Mouse (Mus musculus) CH12.LX (cell line): ENCODE measurements around the gene Tctex1d1.

Experiments
- CTCF ChIP-seq, 2 experiments: IDR thresholded peaks in 1 of 2; conservative IDR thresholded peaks in 1 of 2; 2 replicates each; pipeline ENCODE4 v1.5.1; 2011 to 2012; ENCODE audit warnings: low read depth in 2 of 2, low read length in 2 of 2, improper control_type of control experiment in 1 of 2, inconsistent platforms in 1 of 2, mild to moderate bottlenecking in 1 of 2, moderate library complexity in 1 of 2
- E2F4 ChIP-seq: IDR thresholded peaks from 2 replicates; pipeline ENCODE4 v1.6.1; 2011; ENCODE audit warnings: low read depth, low read length, improper control_type of control experiment; ENCODE audit not compliant: insufficient replicate concordance
- ZNF384 ChIP-seq: IDR thresholded peaks from 2 replicates; pipeline ENCODE4 v1.6.1; 2012; ENCODE audit warnings: low read depth, low read length, improper control_type of control experiment, inconsistent platforms

DNA sequence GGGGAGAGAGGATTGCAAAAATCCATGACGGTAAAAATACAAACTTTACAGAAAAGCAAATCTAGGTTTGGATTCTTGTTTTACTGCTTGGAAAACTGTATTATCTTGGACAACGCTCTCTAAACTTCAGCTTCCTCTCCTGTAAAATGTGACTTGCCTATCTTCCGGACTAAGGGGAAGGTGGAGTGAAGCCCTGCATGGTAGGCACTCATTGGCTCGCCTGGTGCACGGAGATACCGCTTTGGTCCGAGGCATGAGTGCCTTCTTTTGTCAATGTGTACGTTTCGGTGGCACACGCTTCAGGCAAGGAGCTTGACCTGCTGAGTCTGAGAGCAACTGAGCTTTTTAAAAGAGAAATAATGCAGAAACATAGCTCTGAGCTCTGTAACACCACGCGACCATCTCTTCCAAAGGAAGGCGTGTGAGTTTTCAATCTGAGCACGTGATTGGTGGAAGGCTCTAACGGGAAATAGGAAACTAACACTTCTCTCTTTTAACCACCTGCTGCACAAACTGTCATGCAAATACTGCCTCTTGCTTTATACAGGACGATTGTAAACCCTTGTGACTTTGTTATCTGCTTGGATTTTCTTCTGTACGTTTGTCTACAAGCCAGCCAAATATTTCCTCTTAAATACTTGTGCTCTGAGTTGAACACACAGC is 23.0 kb upstream of the Tctex1d1 start:
- no peak for TF ChIP-seq CTCF (conservative IDR thresholded peaks at IDR 0.05 in 1 of 2, IDR thresholded peaks at IDR 0.05 in 1 of 2; ENCODE audit: low read depth in 2 of 2, low read length in 2 of 2)
- TF ChIP-seq ZNF384, result no peak
- TF ChIP-seq E2F4, result no peak
